Mouse (Mus musculus): ENCODE results near the gene Etfb.

- no peak for TF ChIP-seq USF1 (IDR thresholded peaks at IDR 0.05; ENCODE audit: low read depth, low read length)
- TF ChIP-seq CTCF (IDR thresholded peaks at IDR 0.05 in 2 of 3, conservative IDR thresholded peaks at IDR 0.05 in 1 of 3; ENCODE audit: control insufficient read depth in 1 of 3, insufficient read depth in 1 of 3, low read depth in 2 of 3, low read length in 3 of 3, poor library complexity in 1 of 3, severe bottlenecking in 1 of 3): no peak
- no peak for TF ChIP-seq POLR2AphosphoS2 (IDR thresholded peaks at IDR 0.05; ENCODE audit: low read length)
Measured at GRCm38 (mm10) chr7:43434676-43435075, 9.2 kb upstream of the Etfb start.
